Mouse (Mus musculus) MEL (cell line): ENCODE measurements around the gene Ofcc1.

ENCODE experiments used
- CTCF ChIP-seq, 3 experiments: IDR thresholded peaks in 2 of 3; conservative IDR thresholded peaks in 1 of 3; 2 replicates each; pipeline ENCODE4 v1.5.1; 2011 to 2012; ENCODE audit warnings: low read length in 3 of 3, low read depth in 2 of 3, mild to moderate bottlenecking in 2 of 3, improper control_type of control experiment in 1 of 3, inconsistent platforms in 1 of 3, mixed read lengths in 1 of 3, moderate library complexity in 1 of 3; ENCODE audit not compliant: control insufficient read depth in 1 of 3, insufficient read depth in 1 of 3, poor library complexity in 1 of 3, severe bottlenecking in 1 of 3
- EP300 ChIP-seq, 2 experiments: IDR thresholded peaks; 2 replicates each; pipeline ENCODE4 v1.6.1; 2011; ENCODE audit warnings: improper control_type of control experiment in 2 of 2, low read length in 2 of 2, low read depth in 1 of 2, mild to moderate bottlenecking in 1 of 2
- JUND ChIP-seq: IDR thresholded peaks from 2 replicates; pipeline ENCODE4 v1.6.1; 2011; ENCODE audit warnings: low read depth, mild to moderate bottlenecking, improper control_type of control experiment, low read length
- MAX ChIP-seq: IDR thresholded peaks from 2 replicates; pipeline ENCODE4 v1.6.1; 2011; ENCODE audit warnings: low read length, improper control_type of control experiment
- MYB ChIP-seq: IDR thresholded peaks from 2 replicates; pipeline ENCODE4 v1.6.1; 2011; ENCODE audit warnings: mild to moderate bottlenecking, low read depth, low read length, improper control_type of control experiment
- POLR2A ChIP-seq, 2 experiments: IDR thresholded peaks; 2 replicates each; pipeline ENCODE4 v1.6.1; 2011 to 2012; ENCODE audit warnings: low read length in 2 of 2, mild to moderate bottlenecking in 2 of 2, control low read depth in 1 of 2, improper control_type of control experiment in 1 of 2, low read depth in 1 of 2, moderate library complexity in 1 of 2; ENCODE audit not compliant: control insufficient read depth in 1 of 2, insufficient read depth in 1 of 2, poor library complexity in 1 of 2
- POLR2AphosphoS2 ChIP-seq: IDR thresholded peaks from 2 replicates; pipeline ENCODE4 v1.6.1; 2011; ENCODE audit warnings: low read length, improper control_type of control experiment
- POLR2AphosphoS5 ChIP-seq: IDR thresholded peaks from 2 replicates; pipeline ENCODE4 v1.6.1; 2012; ENCODE audit warnings: low read depth, borderline replicate concordance, mild to moderate bottlenecking, inconsistent platforms, low read length, moderate library complexity, mixed read lengths
- RCOR1 ChIP-seq: IDR thresholded peaks from 2 replicates; pipeline ENCODE4 v1.6.1; 2012; ENCODE audit warnings: low read depth, mild to moderate bottlenecking, inconsistent platforms, low read length, improper control_type of control experiment
- SIN3A ChIP-seq: IDR thresholded peaks from 2 replicates; pipeline ENCODE4 v1.6.1; 2012; ENCODE audit warnings: low read length, improper control_type of control experiment, inconsistent platforms
- TBP ChIP-seq: IDR thresholded peaks from 2 replicates; pipeline ENCODE4 v1.8.0; 2011; ENCODE audit warnings: low read depth, low read length, improper control_type of control experiment
- ZKSCAN1 ChIP-seq: IDR thresholded peaks from 2 replicates; pipeline ENCODE4 v1.6.1; 2012; ENCODE audit warnings: low read depth, mild to moderate bottlenecking, inconsistent platforms, low read length, improper control_type of control experiment, moderate library complexity

DNA sequence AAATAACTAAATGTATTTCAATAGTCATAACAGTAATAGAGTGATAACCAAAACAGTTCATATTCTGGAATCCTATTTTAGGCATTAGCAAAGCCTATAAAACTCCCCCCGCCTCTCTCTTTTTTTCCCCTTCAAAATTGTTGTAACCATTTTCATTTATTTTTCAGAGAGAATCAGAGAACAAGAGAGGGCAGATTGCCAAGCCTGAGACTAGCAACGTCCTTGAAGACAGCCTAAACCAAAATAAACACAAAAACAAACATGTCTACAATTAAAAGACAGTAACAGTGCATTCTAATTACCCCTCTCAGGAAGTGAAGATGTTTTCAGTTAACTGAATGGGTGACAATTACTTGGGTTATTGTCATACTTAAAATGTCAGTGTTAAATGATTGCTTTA lies 248.9 kb downstream of the Ofcc1 start:
- TF ChIP-seq POLR2AphosphoS5: no peak
- TF ChIP-seq POLR2AphosphoS2: no peak
- no peak for TF ChIP-seq SIN3A
- no peak for TF ChIP-seq CTCF (IDR thresholded peaks at IDR 0.05 in 2 of 3, conservative IDR thresholded peaks at IDR 0.05 in 1 of 3; ENCODE audit: control insufficient read depth in 1 of 3, insufficient read depth in 1 of 3, low read depth in 2 of 3, low read length in 3 of 3, poor library complexity in 1 of 3, severe bottlenecking in 1 of 3)
- TF ChIP-seq TBP: no peak
- TF ChIP-seq JUND: no peak
- no peak for TF ChIP-seq RCOR1
- no peak for TF ChIP-seq POLR2A (IDR thresholded peaks at IDR 0.05; ENCODE audit: control insufficient read depth in 1 of 2, insufficient read depth in 1 of 2, low read depth in 1 of 2, low read length in 2 of 2, poor library complexity in 1 of 2)
- TF ChIP-seq ZKSCAN1: no peak
- TF ChIP-seq EP300 (IDR thresholded peaks at IDR 0.05; ENCODE audit: low read depth in 1 of 2, low read length in 2 of 2): no peak
- no peak for TF ChIP-seq MAX
- TF ChIP-seq MYB: no peak
